Mouse (Mus musculus) CH12.LX (cell line): Measurements from ENCODE around the gene Vmn1r4. TPM values are rescaled to one million over a fixed set of nuclear protein-coding genes. Genes with fewer than 3 reads are reported as not detected.

Experiments used
- DNase-seq: peaks from one replicate; pipeline ENCODE4 v3.0.0-alpha.2; 2013; ENCODE audit errors: extremely low read depth
- H3K27ac ChIP-seq: 2 replicates; pipeline ENCODE4 v1.5.1; 2012; ENCODE audit warnings: low read depth, mild to moderate bottlenecking, control low read depth, moderate library complexity; ENCODE audit not compliant: insufficient read depth
- H3K27me3 ChIP-seq: replicated peaks from 2 replicates; pipeline ENCODE3; 2012; ENCODE audit warnings: inconsistent platforms
- H3K36me3 ChIP-seq, 2 experiments: replicated peaks in 1 of 2; 2 replicates each; pipeline versions ENCODE3 to v1.6.1; 2012; ENCODE audit warnings: inconsistent platforms in 1 of 2, low read length in 1 of 2, mild to moderate bottlenecking in 1 of 2, mixed read lengths in 1 of 2, moderate library complexity in 1 of 2; ENCODE audit not compliant: control insufficient read depth in 1 of 2, insufficient read depth in 1 of 2
- H3K4me1 ChIP-seq, 2 experiments: 2 replicates each; pipeline ENCODE4 v1.6.1; 2012; ENCODE audit warnings: inconsistent platforms in 1 of 2, moderate library complexity in 1 of 2; ENCODE audit not compliant: insufficient read depth in 2 of 2, control insufficient read depth in 1 of 2
- H3K4me2 ChIP-seq: 2 replicates; pipeline ENCODE4 v1.6.1; 2012; ENCODE audit warnings: low read depth, mild to moderate bottlenecking, control low read depth; ENCODE audit not compliant: poor library complexity, insufficient read depth, severe bottlenecking
- H3K4me3 ChIP-seq, 3 experiments: fragments of 150-350 bp in 1 of 3; sonication (generic) in 1 of 3; replicated peaks in 1 of 3; 2 replicates each; pipeline versions ENCODE3 to v1.5.1; 2011 to 2012; ENCODE audit warnings: low read depth in 2 of 3, low read length in 2 of 3, mild to moderate bottlenecking in 2 of 3, moderate library complexity in 2 of 3, control low read depth in 1 of 3, improper control_type of control experiment in 1 of 3, inconsistent platforms in 1 of 3, mixed read lengths in 1 of 3; ENCODE audit not compliant: poor library complexity in 1 of 3
- H3K79me2 ChIP-seq: replicated peaks from 2 replicates; pipeline ENCODE4 v1.6.1; 2012; ENCODE audit warnings: mild to moderate bottlenecking, moderate library complexity; ENCODE audit not compliant: control insufficient read depth, poor library complexity, insufficient read depth, severe bottlenecking; ENCODE audit errors: extremely low read depth
- H3K9ac ChIP-seq: 2 replicates; pipeline ENCODE4 v1.6.1; 2012; ENCODE audit warnings: low read depth, mild to moderate bottlenecking, control low read depth, moderate library complexity; ENCODE audit not compliant: insufficient read depth
- H3K9me3 ChIP-seq: replicated peaks from 2 replicates; pipeline ENCODE3; 2012; ENCODE audit warnings: low read length, inconsistent platforms, mixed read lengths
- CTCF ChIP-seq, 2 experiments: IDR thresholded peaks in 1 of 2; conservative IDR thresholded peaks in 1 of 2; 2 replicates each; pipeline ENCODE4 v1.5.1; 2011 to 2012; ENCODE audit warnings: low read depth in 2 of 2, low read length in 2 of 2, improper control_type of control experiment in 1 of 2, inconsistent platforms in 1 of 2, mild to moderate bottlenecking in 1 of 2, moderate library complexity in 1 of 2
- E2F4 ChIP-seq: IDR thresholded peaks from 2 replicates; pipeline ENCODE4 v1.6.1; 2011; ENCODE audit warnings: low read depth, low read length, improper control_type of control experiment; ENCODE audit not compliant: insufficient replicate concordance
- ELF1 ChIP-seq: IDR thresholded peaks from 2 replicates; pipeline ENCODE4 v1.6.1; 2014; ENCODE audit warnings: low read depth, mild to moderate bottlenecking, inconsistent platforms, low read length, improper control_type of control experiment
- EP300 ChIP-seq: IDR thresholded peaks from 2 replicates; pipeline ENCODE4 v1.6.1; 2011; ENCODE audit warnings: low read length, improper control_type of control experiment
- ETS1 ChIP-seq: conservative IDR thresholded peaks from 2 replicates; pipeline ENCODE4 v1.6.1; 2012; ENCODE audit warnings: low read depth, mild to moderate bottlenecking, inconsistent platforms, low read length, improper control_type of control experiment, moderate library complexity
- GABPA ChIP-seq: IDR thresholded peaks from 2 replicates; pipeline ENCODE4 v1.6.1; 2012; ENCODE audit warnings: low read depth, low read length, improper control_type of control experiment, inconsistent platforms; ENCODE audit not compliant: insufficient replicate concordance
- HCFC1 ChIP-seq: IDR thresholded peaks from 2 replicates; pipeline ENCODE4 v1.6.1; 2012; ENCODE audit warnings: low read depth, mild to moderate bottlenecking, inconsistent platforms, low read length, improper control_type of control experiment
- IRF4 ChIP-seq: IDR thresholded peaks from 2 replicates; pipeline ENCODE4 v1.6.1; 2014; ENCODE audit warnings: low read depth, mild to moderate bottlenecking, inconsistent platforms, low read length, improper control_type of control experiment
- JUN ChIP-seq: IDR thresholded peaks from 2 replicates; pipeline ENCODE4 v1.6.1; 2011; ENCODE audit warnings: low read depth, mild to moderate bottlenecking, low read length, improper control_type of control experiment, moderate library complexity; ENCODE audit not compliant: insufficient read depth
- KAT2A ChIP-seq: IDR thresholded peaks from 2 replicates; pipeline ENCODE4 v1.6.1; 2012; ENCODE audit warnings: low read length, improper control_type of control experiment, inconsistent platforms; ENCODE audit not compliant: insufficient replicate concordance
- MAX ChIP-seq: IDR thresholded peaks from 2 replicates; pipeline ENCODE4 v1.6.1; 2011; ENCODE audit warnings: low read length, improper control_type of control experiment
- MEF2A ChIP-seq: IDR thresholded peaks from 2 replicates; pipeline ENCODE4 v1.6.1; 2014; ENCODE audit warnings: low read depth, mild to moderate bottlenecking, inconsistent platforms, low read length, improper control_type of control experiment, borderline replicate concordance
- MYC ChIP-seq: IDR thresholded peaks from 2 replicates; pipeline ENCODE4 v1.6.1; 2011; ENCODE audit warnings: low read depth, mild to moderate bottlenecking, improper control_type of control experiment, low read length
- POLR2A ChIP-seq: IDR thresholded peaks from 2 replicates; pipeline ENCODE4 v1.6.1; 2011; ENCODE audit warnings: low read depth, mild to moderate bottlenecking, improper control_type of control experiment, low read length
- RAD21 ChIP-seq: IDR thresholded peaks from 2 replicates; pipeline ENCODE4 v1.6.1; 2011; ENCODE audit warnings: low read depth, mild to moderate bottlenecking, low read length, improper control_type of control experiment, moderate library complexity
- SMC3 ChIP-seq: IDR thresholded peaks from 2 replicates; pipeline ENCODE4 v1.6.1; 2011; ENCODE audit warnings: low read depth, low read length, improper control_type of control experiment
- TBP ChIP-seq: conservative IDR thresholded peaks from 2 replicates; pipeline ENCODE4 v1.6.1; 2011; ENCODE audit warnings: low read depth, low read length, improper control_type of control experiment
- TCF12 ChIP-seq: IDR thresholded peaks from 2 replicates; pipeline ENCODE4 v1.6.1; 2014; ENCODE audit warnings: low read depth, mild to moderate bottlenecking, inconsistent platforms, low read length, improper control_type of control experiment
- USF1 ChIP-seq: IDR thresholded peaks from 2 replicates; pipeline ENCODE4 v1.6.1; 2014; ENCODE audit warnings: low read depth, mild to moderate bottlenecking, inconsistent platforms, low read length, improper control_type of control experiment
- ZC3H11A ChIP-seq: IDR thresholded peaks from 2 replicates; pipeline ENCODE4 v1.6.1; 2012; ENCODE audit warnings: low read depth, mild to moderate bottlenecking, inconsistent platforms, low read length, improper control_type of control experiment
- ZKSCAN1 ChIP-seq: IDR thresholded peaks from 2 replicates; pipeline ENCODE4 v1.6.1; 2012; ENCODE audit warnings: low read depth, inconsistent platforms, low read length, improper control_type of control experiment, borderline replicate concordance
- ZMIZ1 ChIP-seq: IDR thresholded peaks from 2 replicates; pipeline ENCODE4 v1.6.1; 2012; ENCODE audit warnings: low read depth, mild to moderate bottlenecking, inconsistent platforms, low read length, improper control_type of control experiment
- ZNF384 ChIP-seq: IDR thresholded peaks from 2 replicates; pipeline ENCODE4 v1.6.1; 2012; ENCODE audit warnings: low read depth, low read length, improper control_type of control experiment, inconsistent platforms
- dilution Hi-C: fragments of 300-500 bp; cut with MboI; formaldehyde crosslinking; loops from 2 replicates; pipeline ENCODE4 v1.14.3; 2020; ENCODE audit warnings: low sequenced_read_pairs; ENCODE audit not compliant: extremely low pct_unique_long_range_greater_than_20kb, extremely low pct_ligation_motif_present
- in situ Hi-C: fragments of 300-500 bp; cut with MboI; formaldehyde crosslinking; loops from 3 replicates; pipeline ENCODE4 v1.14.3; 2019; ENCODE audit warnings: low sequenced_read_pairs, low pct_ligation_motif_present, low pct_unique_long_range_greater_than_20kb, mixed read lengths
- polyA plus RNA-seq: library from polyadenylated mRNA; unstranded; fragments of >175 nt; gene quantifications from 2 replicates; pipeline ENCODE4 v1.2.1, GENCODE M21; 2012; ENCODE audit warnings: low read depth; ENCODE audit not compliant: insufficient read length
- total RNA-seq, 2 experiments: library from RNA; depleted of rRNA; stranded (reverse); fragments of 300-350 nt in 1 of 2; fragments of >200 nt in 1 of 2; gene quantifications; 2 replicates each; pipeline ENCODE4 v1.2.3; 2012 to 2014

Vmn1r4 gene
- total and polyA plus RNA-seq, 3 experiments = 0.11 to 0.25 (median 0.11) TPM

DNA sequence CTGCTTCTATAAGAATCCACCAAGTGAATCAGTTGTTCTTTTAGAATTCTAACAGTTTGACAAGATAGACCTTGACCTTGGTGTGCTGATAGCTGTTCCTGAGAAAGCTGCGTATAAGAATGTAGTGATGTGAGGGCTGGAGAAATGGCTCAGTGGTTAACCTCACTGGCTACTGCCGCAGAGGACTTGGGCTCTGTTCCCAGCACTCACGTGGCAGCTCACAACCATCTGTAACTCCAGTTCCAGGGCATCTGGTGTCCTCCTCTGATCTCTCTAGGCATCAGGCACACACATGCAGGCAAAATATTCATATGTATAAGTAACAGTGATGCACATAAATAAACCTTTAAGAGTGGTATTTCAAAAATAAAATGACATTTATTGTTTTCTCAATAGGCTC, 15.8 kb upstream of the Vmn1r4 start:
- Histone ChIP-seq H3K4me1 (peaks cover 0 to under 1% of the 10 kb centered on the region in 2 experiments; a peak in 1 of 4 replicates), H3K4me3 (no peak overlapping the region), H3K79me2 (0 out of 2 replicates have a peak, but pooled peaks cover 2% of the 10 kb centered on the region), H3K9me3 (no peaks in the 10 kb centered on the region), H3K27ac (no peak overlapping the region), H3K9ac (no peak overlapping the region), H3K4me2 (no peak overlapping the region), H3K27me3 (no peaks in the 10 kb centered on the region), H3K36me3 (peaks cover 0 to 3% of the 10 kb centered on the region in 2 experiments)
- dilution Hi-C loops (no loop called here), in situ Hi-C loops (loop anchor here (10.0 kb wide), 1 partner anchor 103 kb away; no protein-coding TSS in a partner anchor)
- DNase-seq = no peak
- TF ChIP-seq ELF1 = no peak

DNA sequence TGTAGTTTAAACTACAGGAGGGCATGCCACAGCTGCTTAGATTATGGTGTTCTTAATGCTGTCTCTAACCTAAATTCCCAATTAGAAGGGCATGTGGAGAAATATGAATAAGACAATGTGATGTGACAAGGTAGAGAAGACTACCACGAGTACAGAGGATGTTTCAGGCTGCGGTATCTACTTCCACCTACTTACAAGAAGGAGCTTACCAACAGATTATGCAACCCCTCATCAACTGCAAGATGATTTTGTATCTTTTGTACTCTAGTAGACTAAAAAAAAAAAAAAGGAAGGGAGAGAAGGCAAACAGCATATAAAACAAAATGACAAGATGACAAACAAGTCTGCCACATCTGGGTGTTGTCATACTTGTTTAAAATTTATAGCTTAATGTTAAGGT, 15.4 kb upstream of the Vmn1r4 start:
- Histone ChIP-seq H3K4me2 (no peak overlapping the region), H3K27ac (no peak overlapping the region)
- in situ Hi-C loops = loop anchor here (10.0 kb wide), 1 partner anchor 104 kb away; no protein-coding TSS in a partner anchor

DNA sequence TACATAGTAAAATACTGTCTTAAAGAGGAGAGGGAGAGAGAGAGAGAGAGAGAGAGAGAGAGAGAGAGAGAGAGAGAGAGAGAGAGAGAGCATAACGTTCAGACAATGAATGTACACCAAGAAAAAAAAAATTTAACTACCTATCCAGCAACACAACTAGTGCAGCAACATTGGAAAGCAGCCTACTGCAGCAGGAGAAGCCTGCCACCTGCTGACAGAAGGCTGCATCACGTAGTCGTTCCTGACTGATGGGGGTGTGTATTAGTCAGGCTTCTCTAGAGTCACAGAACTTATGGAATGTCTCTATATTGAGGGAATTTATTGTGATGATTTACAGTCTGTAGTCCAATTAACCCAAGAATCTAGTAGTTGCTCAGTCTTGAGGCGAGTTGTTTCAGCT, 14.9 kb upstream of the Vmn1r4 start:
- H3K27ac ChIP-seq = no peak overlapping the region
- dilution Hi-C loops (no loop called here), in situ Hi-C loops (loop anchor here (10.0 kb wide), 1 partner anchor 104 kb away; no protein-coding TSS in a partner anchor)
- no peak overlapping the region for H3K4me2 ChIP-seq
- no peak overlapping the region for H3K9ac ChIP-seq
- H3K79me2 ChIP-seq = 0 out of 2 replicates have a peak, but pooled peaks cover 2% of the 10 kb centered on the region
- peak; percentile 75 for TF ChIP-seq RAD21
- TF ChIP-seq POLR2A = no peak
- TF ChIP-seq HCFC1 = no peak
- no peak for TF ChIP-seq ZC3H11A
- no peak for TF ChIP-seq ZMIZ1
- TF ChIP-seq KAT2A = no peak
- TF ChIP-seq ZNF384 = peak; percentile 58; the same call in 1 of the 2 replicates
- TF ChIP-seq EP300 = no peak
- TF ChIP-seq ZKSCAN1 = no peak
- TF ChIP-seq ELF1 = no peak
- TF ChIP-seq SMC3 = peak; percentile 84
- peak; percentile 33 to 81; a peak in 2 of 4 replicates for TF ChIP-seq CTCF (conservative IDR thresholded peaks at IDR 0.05 in 1 of 2, IDR thresholded peaks at IDR 0.05 in 1 of 2; ENCODE audit: low read depth in 2 of 2, low read length in 2 of 2)
- no peak for TF ChIP-seq USF1
- no peak for TF ChIP-seq E2F4
- DNase-seq = peak; percentile 40
- no peaks in the 10 kb centered on the region for H3K4me1 ChIP-seq
- H3K4me3 ChIP-seq = no peak overlapping the region
- H3K9me3 ChIP-seq = no peaks in the 10 kb centered on the region
- no peaks in the 10 kb centered on the region for H3K27me3 ChIP-seq
- H3K36me3 ChIP-seq = peaks cover 0 to 3% of the 10 kb centered on the region in 2 experiments

More for the DNA sequence above, 15.4 kb upstream of the Vmn1r4 start:
- DNase-seq = no peak
- Histone ChIP-seq H3K9me3 (no peaks in the 10 kb centered on the region), H3K9ac (no peak overlapping the region), H3K27me3 (no peaks in the 10 kb centered on the region), H3K4me3 (no peak overlapping the region), H3K4me1 (no peaks in the 10 kb centered on the region), H3K36me3 (peaks cover 0 to 3% of the 10 kb centered on the region in 2 experiments), H3K79me2 (0 out of 2 replicates have a peak, but pooled peaks cover 2% of the 10 kb centered on the region)
- no peak for TF ChIP-seq TCF12
- no peak for TF ChIP-seq GABPA
- no peak for TF ChIP-seq EP300
- no peak for TF ChIP-seq IRF4
- no peak for TF ChIP-seq KAT2A
- TF ChIP-seq MEF2A = no peak
- TF ChIP-seq JUN = no peak
- TF ChIP-seq MYC = no peak
- TF ChIP-seq TBP = no peak
- TF ChIP-seq ZNF384 = no peak
- no peak for TF ChIP-seq MAX
- no peak for TF ChIP-seq ZKSCAN1
- no peak for TF ChIP-seq ZC3H11A
- TF ChIP-seq ETS1 = no peak
- dilution Hi-C loops = no loop called here
